Mouse (Mus musculus): ENCODE data around the gene Rilp. TPM values are rescaled to one million over a fixed set of nuclear protein-coding genes. Genes with fewer than 3 reads are reported as not detected.

The Rilp gene
- 0.51 and 0.97 TPM in 2 replicates for polyA plus RNA-seq (2014; fragmentation: Nextera tagmentation; extraction: Ambion mirVana)

DNA sequence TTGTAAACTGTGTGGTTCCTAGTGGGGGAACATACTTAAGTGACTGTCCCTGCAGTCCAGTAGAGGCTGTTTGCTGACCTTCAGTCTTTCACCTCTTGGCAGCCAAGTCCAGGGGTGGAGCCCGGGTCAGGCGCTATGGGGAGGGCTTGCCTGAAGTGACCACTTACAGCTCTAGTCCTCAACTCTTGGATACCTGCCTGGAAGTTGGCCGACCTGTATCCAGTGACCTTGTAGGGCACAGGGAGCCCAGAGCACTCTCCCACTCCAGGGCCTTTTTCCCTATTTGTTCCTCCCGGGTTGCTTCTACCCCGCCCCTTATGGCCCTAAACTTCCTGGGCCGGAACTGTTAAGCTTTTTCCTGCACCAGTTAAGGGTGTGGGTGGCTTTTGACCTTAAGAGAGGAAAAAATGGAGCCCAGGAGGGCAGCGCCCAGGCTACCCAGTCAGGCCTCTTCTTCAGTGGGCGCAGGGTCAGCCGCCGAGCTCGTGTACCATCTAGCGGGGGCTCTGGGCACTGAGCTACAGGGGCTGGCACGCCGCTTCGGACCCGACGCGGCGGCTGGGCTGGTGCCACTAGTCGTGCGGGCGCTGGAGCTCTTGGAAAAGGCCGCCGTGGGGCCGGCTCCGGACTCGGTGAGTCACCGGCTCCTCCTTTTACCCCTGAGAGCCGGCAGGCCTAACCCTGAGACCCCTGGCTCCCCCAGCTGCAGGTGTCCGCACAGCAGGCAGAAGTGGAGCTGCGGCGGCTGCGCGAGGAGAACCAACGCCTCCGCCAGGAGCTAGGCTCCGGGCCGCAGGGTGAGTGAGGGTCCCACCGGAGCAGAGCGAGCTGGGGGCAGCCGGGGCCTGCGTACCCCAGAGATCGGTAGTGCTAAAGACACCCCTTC lies at the start of gene Rilp:
Rilp (plus strand) TSS at position 354 of the 886 bp plus-strand sequence.
- Histone ChIP-seq H3K4me2 (replicated peaks; ENCODE audit: low read depth, low read length) (peak within 1 kb of the TSS; percentile 97), H3K36me3 (ENCODE audit: control insufficient read depth, insufficient read depth, low read length) (peaks cover 45% of the 10 kb centered on the region), H3K27ac (ENCODE audit: low read depth, low read length) (peak within 1 kb of the TSS; percentile 69), H3K4me3 (ENCODE audit: low read length) (peak within 1 kb of the TSS; percentile 50), H3K9ac (ENCODE audit: low read depth, low read length) (peak within 1 kb of the TSS; percentile 66), H3K27me3 (ENCODE audit: control insufficient read depth, insufficient read depth, low read length) (no peaks in the 10 kb centered on the region), H3K9me3 (ENCODE audit: control insufficient read depth, low read length) (no peaks in the 10 kb centered on the region), H3K4me1 (ENCODE audit: control insufficient read depth, insufficient read depth, low read length) (peaks cover 20% of the 10 kb centered on the region)
- 1% methylated on average over 43 of the region's 43 CpGs for WGBS
- peak; percentile 81 for ATAC-seq (ENCODE audit: low FRiP score, low TSS enrichment)

DNA sequence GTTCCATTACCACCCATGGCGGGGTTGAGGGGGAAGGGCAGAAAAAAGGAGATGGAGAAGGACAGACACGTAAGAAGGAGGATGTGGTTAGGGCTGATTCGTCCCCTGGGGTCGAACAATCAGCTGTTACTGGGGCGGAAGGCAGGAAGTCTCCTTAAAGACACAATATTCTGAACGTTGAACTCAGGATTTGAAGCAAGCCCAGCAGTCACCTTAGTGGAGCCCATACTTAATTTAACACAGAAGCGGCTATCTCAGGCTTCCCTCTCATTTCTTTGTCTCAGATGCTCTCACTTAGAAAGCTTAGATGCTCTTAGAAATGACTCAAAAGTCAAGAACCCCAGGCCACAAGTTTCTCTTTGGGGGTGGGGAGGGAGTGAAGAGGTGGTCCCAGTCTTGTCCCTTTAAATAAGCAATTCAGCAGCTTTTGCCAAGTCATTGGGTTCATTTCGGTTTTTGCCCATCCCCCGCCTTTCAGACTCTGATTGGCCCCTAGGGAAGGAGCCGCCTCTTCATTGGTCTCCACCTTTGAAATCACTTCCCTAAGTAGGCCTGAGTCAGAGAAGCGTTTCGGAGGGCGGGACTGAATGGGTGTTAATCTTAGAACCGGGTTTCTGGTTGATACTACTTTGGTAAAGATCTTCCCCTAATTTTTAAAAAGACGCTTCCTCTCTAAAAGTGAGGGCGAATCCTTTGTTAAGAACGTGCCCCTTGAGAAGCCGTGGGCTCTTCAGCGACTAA lies 49.6 kb upstream of the Rilp start:
- Histone ChIP-seq H3K9me3 (ENCODE audit: control insufficient read depth, low read length) (no peaks in the 10 kb centered on the region), H3K27me3 (ENCODE audit: control insufficient read depth, insufficient read depth, low read length) (no peaks in the 10 kb centered on the region), H3K36me3 (ENCODE audit: control insufficient read depth, insufficient read depth, low read length) (peaks cover 3% of the 10 kb centered on the region; the same call in 1 of the 2 replicates), H3K4me1 (ENCODE audit: control insufficient read depth, insufficient read depth, low read length) (peaks cover 22% of the 10 kb centered on the region), H3K9ac (ENCODE audit: low read depth, low read length) (peak overlapping the region; percentile 65), H3K27ac (ENCODE audit: low read depth, low read length) (peak overlapping the region; percentile 98), H3K4me3 (ENCODE audit: low read length) (peak overlapping the region; percentile 69), H3K4me2 (replicated peaks; ENCODE audit: low read depth, low read length) (peak overlapping the region; percentile 89)
- 2% methylated on average over 19 of the region's 19 CpGs for WGBS
- ATAC-seq (ENCODE audit: low FRiP score, low TSS enrichment) = peak; percentile 48

DNA sequence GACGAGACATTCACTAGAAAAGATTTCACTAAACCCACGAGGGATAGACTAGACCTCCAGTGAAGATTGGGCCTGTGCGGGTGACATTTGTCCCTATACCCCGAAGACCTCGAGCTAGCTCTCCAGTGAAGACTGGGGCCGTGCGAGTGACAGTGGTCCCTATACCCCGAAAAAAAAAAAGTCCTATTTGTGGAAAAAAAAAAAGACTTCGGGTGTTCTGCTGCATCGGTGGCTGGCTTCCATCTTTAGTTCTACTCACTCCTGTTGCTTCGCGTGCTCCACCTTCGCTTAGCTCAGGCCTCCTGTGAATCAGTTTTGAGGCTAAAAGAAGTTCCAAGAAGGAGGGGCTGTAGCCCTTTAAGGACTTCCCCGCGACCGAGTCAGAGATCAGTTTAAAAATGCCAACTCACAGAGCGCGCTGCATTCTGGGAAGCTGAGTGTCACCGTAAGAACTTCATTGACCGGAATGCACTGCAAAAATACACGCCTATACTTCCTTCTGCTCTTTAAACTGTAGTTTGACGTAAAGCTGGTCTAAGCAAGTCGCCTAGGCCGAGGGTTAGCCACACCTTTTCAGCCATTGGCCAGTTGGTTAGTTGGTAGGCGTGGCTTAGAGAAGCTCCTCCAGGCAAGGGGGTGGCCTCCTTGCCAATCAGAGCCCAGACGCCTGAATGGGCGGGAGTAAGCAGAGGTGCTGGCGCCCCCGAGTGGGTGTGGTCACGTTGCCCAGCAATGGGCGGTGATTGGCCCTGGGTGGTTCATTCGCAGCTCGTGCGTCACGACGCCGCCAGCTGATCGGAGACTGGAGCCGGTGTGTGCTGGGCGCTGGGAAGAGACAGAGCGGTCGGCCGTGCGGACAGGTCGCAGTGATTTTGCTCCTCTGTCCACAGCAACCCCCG lies 48.8 kb upstream of the Rilp start, which contains the start of gene Tlcd2:
Tlcd2 (plus strand) TSS at position 872 of the 899 bp plus-strand sequence.
- Histone ChIP-seq H3K9ac (ENCODE audit: low read depth, low read length) (peak within 1 kb of the TSS; percentile 65), H3K4me3 (ENCODE audit: low read length) (peak within 1 kb of the TSS; percentile 69), H3K27me3 (ENCODE audit: control insufficient read depth, insufficient read depth, low read length) (no peaks in the 10 kb centered on the region), H3K27ac (ENCODE audit: low read depth, low read length) (peak within 1 kb of the TSS; percentile 98), H3K4me2 (replicated peaks; ENCODE audit: low read depth, low read length) (peak within 1 kb of the TSS; percentile 97), H3K4me1 (ENCODE audit: control insufficient read depth, insufficient read depth, low read length) (peaks cover 22% of the 10 kb centered on the region), H3K9me3 (ENCODE audit: control insufficient read depth, low read length) (no peaks in the 10 kb centered on the region), H3K36me3 (ENCODE audit: control insufficient read depth, insufficient read depth, low read length) (peaks cover 10% of the 10 kb centered on the region; the same call in 1 of the 2 replicates)
- peak; percentile 93 for ATAC-seq (ENCODE audit: low FRiP score, low TSS enrichment)
- under 1% methylated on average over 46 of the region's 46 CpGs for WGBS

DNA sequence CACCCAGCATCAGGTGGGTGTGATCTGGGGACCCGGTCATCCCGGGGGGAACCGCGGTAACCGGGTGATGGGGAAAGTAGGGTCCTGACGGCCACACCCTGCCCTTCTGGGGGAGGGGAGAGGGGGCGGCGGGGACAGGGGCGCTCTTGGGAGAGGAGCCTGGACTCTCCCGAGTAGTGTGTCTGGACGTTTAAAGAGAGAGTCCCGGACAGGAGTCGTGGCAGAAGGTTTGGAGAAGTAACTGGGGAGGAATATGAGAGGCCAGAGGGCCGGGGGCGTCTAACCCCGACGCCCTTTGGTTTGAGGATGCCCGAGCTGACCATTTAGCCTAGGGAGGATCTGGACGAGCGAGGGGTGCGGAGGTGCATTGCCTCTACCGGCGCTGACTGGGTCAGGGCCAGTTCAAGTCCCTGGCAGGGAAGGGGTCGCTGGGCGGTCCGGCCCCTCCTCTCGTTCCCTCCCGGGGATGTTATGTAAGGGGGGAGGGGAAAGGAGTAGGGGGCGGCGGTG lies 48.1 kb upstream of the Rilp start:
- Histone ChIP-seq H3K9me3 (ENCODE audit: control insufficient read depth, low read length) (peaks cover 3% of the 10 kb centered on the region; the same call in 1 of the 2 replicates), H3K9ac (ENCODE audit: low read depth, low read length) (peak overlapping the region; percentile 61), H3K27me3 (ENCODE audit: control insufficient read depth, insufficient read depth, low read length) (no peaks in the 10 kb centered on the region), H3K4me3 (ENCODE audit: low read length) (peak overlapping the region; percentile 69), H3K4me2 (replicated peaks; ENCODE audit: low read depth, low read length) (peak overlapping the region; percentile 97), H3K27ac (ENCODE audit: low read depth, low read length) (peak overlapping the region; percentile 67), H3K36me3 (ENCODE audit: control insufficient read depth, insufficient read depth, low read length) (peaks cover 10% of the 10 kb centered on the region; the same call in 1 of the 2 replicates), H3K4me1 (ENCODE audit: control insufficient read depth, insufficient read depth, low read length) (peaks cover 22% of the 10 kb centered on the region)
- ATAC-seq (ENCODE audit: low FRiP score, low TSS enrichment) = peak; percentile 18
- under 1% methylated on average over 29 of the region's 30 CpGs for WGBS

DNA sequence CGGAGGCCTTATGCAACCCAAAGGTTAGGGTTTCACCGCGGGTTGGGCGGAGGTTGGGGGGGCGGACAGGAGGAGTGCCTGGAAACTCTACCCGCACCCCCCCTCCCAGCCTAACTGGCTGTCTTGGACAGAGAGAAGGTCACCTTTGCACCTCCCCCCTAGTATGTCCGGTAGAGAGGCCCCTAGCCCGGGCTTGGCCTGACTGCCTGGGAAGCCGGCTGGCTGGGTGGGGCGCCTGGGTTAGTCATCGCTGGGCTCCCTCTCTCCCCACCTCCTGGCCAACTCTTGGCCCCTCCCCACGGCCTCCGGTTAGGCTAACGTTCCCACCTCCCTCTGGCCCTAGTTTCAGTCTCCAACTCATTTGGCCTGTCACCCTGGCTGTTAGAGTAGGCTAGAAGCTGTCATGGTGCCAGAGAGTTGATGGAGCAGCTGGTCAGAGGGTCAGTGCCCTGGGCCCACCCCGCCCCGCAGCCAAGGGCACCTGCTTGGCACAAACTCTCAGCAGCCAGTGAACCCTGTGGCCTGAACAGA lies 47.6 kb upstream of the Rilp start:
- peaks cover 3% of the 10 kb centered on the region; the same call in 1 of the 2 replicates for H3K9me3 ChIP-seq (ENCODE audit: control insufficient read depth, low read length)
- WGBS = 4% methylated on average over 14 of the region's 16 CpGs
- H3K27me3 ChIP-seq (ENCODE audit: control insufficient read depth, insufficient read depth, low read length) = no peaks in the 10 kb centered on the region
- H3K4me2 ChIP-seq (replicated peaks; ENCODE audit: low read depth, low read length) = peak overlapping the region; percentile 97
- peak overlapping the region; percentile 69 for H3K4me3 ChIP-seq (ENCODE audit: low read length)
- peaks cover 24% of the 10 kb centered on the region for H3K4me1 ChIP-seq (ENCODE audit: control insufficient read depth, insufficient read depth, low read length)
- peak overlapping the region; percentile 67 for H3K27ac ChIP-seq (ENCODE audit: low read depth, low read length)
- H3K9ac ChIP-seq (ENCODE audit: low read depth, low read length) = peak overlapping the region; percentile 61
- peak; percentile 8; the same call in 1 of the 2 replicates for ATAC-seq (ENCODE audit: low FRiP score, low TSS enrichment)
- peaks cover 10% of the 10 kb centered on the region; the same call in 1 of the 2 replicates for H3K36me3 ChIP-seq (ENCODE audit: control insufficient read depth, insufficient read depth, low read length)

DNA sequence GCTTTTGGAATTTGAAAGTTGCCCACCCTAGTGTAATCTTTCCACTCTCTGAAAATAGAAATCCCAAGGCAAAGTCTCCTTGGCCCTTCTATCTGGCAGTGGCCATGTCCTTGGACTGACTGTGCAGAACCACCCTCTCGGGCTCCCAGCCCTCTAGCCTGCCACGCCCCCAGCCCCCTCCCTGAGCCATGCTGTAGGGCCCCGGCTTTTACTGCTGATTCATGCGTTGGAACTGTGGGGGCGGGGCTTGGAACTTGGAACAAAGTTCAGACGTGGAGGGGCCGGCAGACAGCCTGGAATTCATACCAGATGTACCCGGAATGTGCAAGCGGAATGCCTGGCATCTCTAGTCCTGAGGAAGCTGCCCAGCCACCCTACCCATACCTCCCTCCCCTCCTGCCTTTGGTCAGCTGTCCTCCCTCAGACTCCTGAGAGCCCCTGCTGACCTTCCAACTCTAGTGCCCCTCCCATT lies 47.0 kb upstream of the Rilp start:
- Histone ChIP-seq H3K27ac (ENCODE audit: low read depth, low read length) (peak overlapping the region; percentile 67), H3K9me3 (ENCODE audit: control insufficient read depth, low read length) (peaks cover 3% of the 10 kb centered on the region; the same call in 1 of the 2 replicates), H3K4me3 (ENCODE audit: low read length) (peak overlapping the region; percentile 69), H3K9ac (ENCODE audit: low read depth, low read length) (peak overlapping the region; percentile 61; the same call in 1 of the 2 replicates), H3K36me3 (ENCODE audit: control insufficient read depth, insufficient read depth, low read length) (peaks cover 10% of the 10 kb centered on the region; the same call in 1 of the 2 replicates), H3K4me2 (replicated peaks; ENCODE audit: low read depth, low read length) (peak overlapping the region; percentile 97), H3K27me3 (ENCODE audit: control insufficient read depth, insufficient read depth, low read length) (no peaks in the 10 kb centered on the region), H3K4me1 (ENCODE audit: control insufficient read depth, insufficient read depth, low read length) (peaks cover 27% of the 10 kb centered on the region)
- peak; percentile 37; the same call in 1 of the 2 replicates for ATAC-seq (ENCODE audit: low FRiP score, low TSS enrichment)
- 3% methylated on average over 9 of the region's 9 CpGs for WGBS

DNA sequence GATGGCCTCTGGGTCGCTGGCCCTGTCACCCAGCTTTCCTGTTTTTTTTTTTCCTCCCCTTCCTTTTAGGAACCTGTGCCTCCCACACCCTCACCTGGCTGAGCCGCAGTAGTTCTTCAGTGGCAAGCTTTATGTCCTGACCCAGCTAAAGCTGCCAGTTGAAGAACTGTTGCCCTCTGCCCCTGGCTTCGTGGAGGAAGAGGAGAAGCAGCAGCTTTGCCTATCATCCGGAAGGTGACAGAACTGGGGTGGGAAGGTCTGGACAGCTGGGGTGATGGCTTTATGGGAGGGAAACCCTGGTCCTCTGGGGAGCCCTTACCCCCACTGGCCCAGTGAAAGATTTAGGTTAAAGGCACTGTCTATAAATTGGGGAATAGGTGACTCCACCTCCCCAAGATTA lies 46.3 kb upstream of the Rilp start:
- no peaks in the 10 kb centered on the region for H3K27me3 ChIP-seq (ENCODE audit: control insufficient read depth, insufficient read depth, low read length)
- H3K4me2 ChIP-seq (replicated peaks; ENCODE audit: low read depth, low read length) = peak overlapping the region; percentile 97
- 36% methylated on average over 4 of the region's 4 CpGs for WGBS
- H3K9ac ChIP-seq (ENCODE audit: low read depth, low read length) = no peak overlapping the region; the same call in 1 of the 2 replicates
- H3K27ac ChIP-seq (ENCODE audit: low read depth, low read length) = peak overlapping the region; percentile 67; the same call in 1 of the 2 replicates
- ATAC-seq (ENCODE audit: low FRiP score, low TSS enrichment) = no peak
- H3K4me3 ChIP-seq (ENCODE audit: low read length) = no peak overlapping the region; the same call in 1 of the 2 replicates
- H3K36me3 ChIP-seq (ENCODE audit: control insufficient read depth, insufficient read depth, low read length) = peaks cover 10% of the 10 kb centered on the region; the same call in 1 of the 2 replicates
- H3K9me3 ChIP-seq (ENCODE audit: control insufficient read depth, low read length) = peaks cover 3% of the 10 kb centered on the region; the same call in 1 of the 2 replicates
- H3K4me1 ChIP-seq (ENCODE audit: control insufficient read depth, insufficient read depth, low read length) = peaks cover 27% of the 10 kb centered on the region

Data from kidney, embryonic 14.5 days (tissue).